Mouse (Mus musculus) heart, embryonic 15.5 days (tissue): ENCODE measurements at regions not wholly inside any gene's neighbourhood (a gene's known extent, or its start where the extent isn't known, plus 50 kb on each side); places are given as distances from the start of the nearest gene placed in this dataset.

Source experiments
- ATAC-seq: fragments of 200-750 bp; cut with Nextera tagmentation; replicated peaks from 2 replicates; pipeline ENCODE4 v1.8.0; 2017; ENCODE audit warnings: low read depth, moderate TSS enrichment; ENCODE audit not compliant: insufficient number of reproducible peaks, insufficient read depth, low FRiP score
- H3K27ac ChIP-seq: fragments of 300-500 bp; sonication (generic); 2 replicates; pipeline ENCODE4 v1.5.1; 2015; ENCODE audit warnings: mild to moderate bottlenecking, inconsistent platforms
- H3K27me3 ChIP-seq: fragments of 300-500 bp; sonication (generic); 2 replicates; pipeline ENCODE4 v1.6.1; 2015; ENCODE audit warnings: inconsistent platforms
- H3K36me3 ChIP-seq: fragments of 300-500 bp; sonication (generic); 2 replicates; pipeline ENCODE4 v1.6.1; 2015; ENCODE audit warnings: mild to moderate bottlenecking, inconsistent platforms
- H3K4me1 ChIP-seq: fragments of 300-500 bp; sonication (generic); replicated peaks from 2 replicates; pipeline ENCODE4 v1.6.1; 2015; ENCODE audit warnings: inconsistent platforms
- H3K4me2 ChIP-seq: fragments of 300-500 bp; sonication (generic); 2 replicates; pipeline ENCODE4 v1.6.1; 2015; ENCODE audit warnings: inconsistent platforms, mild to moderate bottlenecking, moderate library complexity
- H3K4me3 ChIP-seq: fragments of 300-500 bp; sonication (generic); 2 replicates; pipeline ENCODE4 v1.5.1; 2015; ENCODE audit warnings: mild to moderate bottlenecking, inconsistent platforms
- H3K9ac ChIP-seq: fragments of 300-500 bp; sonication (generic); 2 replicates; pipeline ENCODE4 v1.6.1; 2015; ENCODE audit warnings: mild to moderate bottlenecking, inconsistent platforms
- H3K9me3 ChIP-seq: fragments of 300-500 bp; sonication (generic); replicated peaks from 2 replicates; pipeline ENCODE4 v1.6.1; 2016; ENCODE audit warnings: inconsistent platforms
- WGBS: fragments of 180-500 bp; shearing (Covaris S2); methylation state at CpG from one replicate; pipeline ENCODE4 v1.1.7; 2015; ENCODE audit warnings: mixed read lengths; 5-methylcytosine and 5-hydroxymethylcytosine counted together

DNA sequence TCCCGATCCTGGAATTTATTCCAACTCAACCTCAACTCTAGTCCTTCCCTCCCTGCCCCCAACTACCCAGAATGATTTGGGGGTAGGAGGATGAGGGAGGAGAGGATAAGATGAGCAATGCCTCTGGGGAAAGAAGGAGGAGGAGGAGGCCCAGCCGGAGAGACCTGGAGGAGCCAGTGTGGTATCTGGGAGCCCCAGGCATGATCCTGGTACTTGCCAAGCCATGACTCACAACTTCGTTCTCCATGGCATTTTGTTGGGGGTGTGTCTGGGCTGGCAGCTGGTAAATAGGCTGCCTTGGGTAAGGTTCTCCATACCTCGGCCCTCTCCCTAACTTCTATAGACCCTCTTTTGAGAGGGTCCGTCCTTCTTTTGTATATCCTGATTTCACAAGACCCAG lies 81.2 kb upstream of the Hoxc13 start:
- peaks cover 23% of the 10 kb centered on the region for H3K27me3 ChIP-seq
- no peaks in the 10 kb centered on the region for H3K4me1 ChIP-seq
- H3K9ac ChIP-seq, result no peak overlapping the region
- H3K27ac ChIP-seq, result no peak overlapping the region
- ATAC-seq, result 0 out of 2 replicates have a peak, but pooled peaks have one; percentile 47
- H3K4me3 ChIP-seq, result no peak overlapping the region
- WGBS, result 70% methylated on average over 5 of the region's 5 CpGs
- H3K4me2 ChIP-seq, result no peak overlapping the region
- no peaks in the 10 kb centered on the region for H3K36me3 ChIP-seq
- H3K9me3 ChIP-seq, result no peaks in the 10 kb centered on the region

GRCm38 (mm10) chr15:102862374-102862773 lies 58.5 kb upstream of the Hoxc13 start:
- Histone ChIP-seq H3K9ac (no peak overlapping the region), H3K4me3 (no peak overlapping the region), H3K4me2 (no peak overlapping the region), H3K27ac (no peak overlapping the region), H3K9me3 (no peaks in the 10 kb centered on the region), H3K4me1 (no peaks in the 10 kb centered on the region), H3K27me3 (peaks cover 25% of the 10 kb centered on the region), H3K36me3 (no peaks in the 10 kb centered on the region)
- no peak for ATAC-seq
- 60% methylated on average over 6 of the region's 6 CpGs for WGBS

DNA sequence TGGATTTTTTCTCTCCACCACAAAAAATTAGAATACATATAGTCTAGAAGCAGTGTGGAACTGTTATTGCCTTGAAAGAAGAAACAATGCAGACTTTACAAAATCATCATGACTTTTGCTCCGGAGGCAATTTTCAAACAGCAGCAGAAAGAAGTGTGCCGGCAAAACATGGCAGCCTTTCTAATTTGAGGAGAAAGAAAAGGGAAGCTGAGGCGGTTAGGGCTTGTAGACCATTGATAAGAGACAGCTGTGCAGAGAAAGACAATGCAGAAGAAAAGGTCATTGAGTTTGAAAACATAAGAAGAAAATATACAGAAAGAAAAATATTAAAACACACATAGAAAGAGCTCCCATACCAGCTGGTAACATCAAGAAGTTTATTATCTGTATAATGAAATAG lies 54.1 kb upstream of the Hoxc13 start:
- WGBS, result 79% methylated on average over 3 of the region's 3 CpGs
- Histone ChIP-seq H3K4me1 (no peaks in the 10 kb centered on the region), H3K4me3 (no peak overlapping the region), H3K9ac (no peak overlapping the region), H3K4me2 (no peak overlapping the region), H3K9me3 (no peaks in the 10 kb centered on the region), H3K36me3 (no peaks in the 10 kb centered on the region), H3K27me3 (peaks cover 19% of the 10 kb centered on the region), H3K27ac (no peak overlapping the region)
- no peak for ATAC-seq
